Mouse (Mus musculus) kidney, postnatal 14 days (tissue): ENCODE measurements around the gene AB124611.
"Not testable (repeated sequence)": the region's sequence is repeated elsewhere in the genome, so short reads cannot be mapped to it uniquely, and the experiment has no call there.

ENCODE experiments used
- DNase-seq: peaks from one replicate; pipeline ENCODE4 v3.0.0; 2022; ENCODE audit warnings: mixed read lengths

AB124611 gene

GRCm38 (mm10) chr9:21565004-21565586 is 39.1 kb downstream of the AB124611 start:
- no peak for DNase-seq

GRCm38 (mm10) chr9:21566538-21566937 is 40.6 kb downstream of the AB124611 start:
- no peak for DNase-seq

GRCm38 (mm10) chr9:21567051-21567450 is 41.1 kb downstream of the AB124611 start:
- no peak for DNase-seq

GRCm38 (mm10) chr9:21568657-21569255 is 42.8 kb downstream of the AB124611 start:
- no peak for DNase-seq

GRCm38 (mm10) chr9:21574012-21574801 is 48.2 kb downstream of the AB124611 start:
- DNase-seq, result no peak

- DNase-seq, result no peak
These were observed 49.3 kb downstream of the AB124611 start for GRCm38 (mm10) chr9:21575253-21575652.

GRCm38 (mm10) chr9:21576286-21576685 is 50.3 kb downstream of the AB124611 start:
- no peak for DNase-seq

- DNase-seq, result no peak
These were observed 52.2 kb downstream of the AB124611 start for GRCm38 (mm10) chr9:21578226-21578625.

- DNase-seq, result no peak
These were observed 59.4 kb downstream of the AB124611 start for GRCm38 (mm10) chr9:21585401-21585800.

GRCm38 (mm10) chr9:21587678-21588349 is 61.8 kb downstream of the AB124611 start:
- no peak for DNase-seq

- DNase-seq, result no peak
These were observed 62.4 kb downstream of the AB124611 start for GRCm38 (mm10) chr9:21588350-21588749.

- no peak for DNase-seq
These were observed 63.6 kb downstream of the AB124611 start for GRCm38 (mm10) chr9:21589538-21589937.

- no peak for DNase-seq
These were observed 65.3 kb downstream of the AB124611 start for GRCm38 (mm10) chr9:21591127-21591830.

GRCm38 (mm10) chr9:21591831-21592702 is 66.1 kb downstream of the AB124611 start:
- no peak for DNase-seq

- DNase-seq, result peak; percentile 95
These were observed 66.7 kb downstream of the AB124611 start, which contains the start of the genes Timm29 and Yipf2 for GRCm38 (mm10) chr9:21592703-21593121. Gene Timm29, plus strand, starts transcription at chr9:21592722. Gene Yipf2, minus strand, starts transcription at chr9:21592828.

- peak; percentile 64 for DNase-seq
These were observed 67.2 kb downstream of the AB124611 start for GRCm38 (mm10) chr9:21593122-21593721.

- DNase-seq, result not testable (repeated sequence)
These were observed 68.4 kb downstream of the AB124611 start for GRCm38 (mm10) chr9:21594350-21594749.

- no peak for DNase-seq
These were observed 68.9 kb downstream of the AB124611 start for GRCm38 (mm10) chr9:21594838-21595237.
